Mouse (Mus musculus) neural tube, embryonic 12.5 days (tissue): Measurements from ENCODE around the gene Met. TPM values are rescaled to one million over a fixed set of nuclear protein-coding genes. Genes with fewer than 3 reads are reported as not detected.

Source experiments
- ATAC-seq: fragments of 200-750 bp; cut with Nextera tagmentation; 2 replicates; pipeline ENCODE4 v1.8.0; 2017; ENCODE audit warnings: low read depth, mild to moderate bottlenecking, moderate TSS enrichment, moderate library complexity; ENCODE audit not compliant: low FRiP score
- H3K27ac ChIP-seq: fragments of 300-500 bp; sonication (generic); 2 replicates; pipeline ENCODE4 v1.5.1; 2016
- H3K27me3 ChIP-seq: fragments of 300-500 bp; sonication (generic); replicated peaks from 2 replicates; pipeline ENCODE4 v1.6.1; 2016; ENCODE audit warnings: mild to moderate bottlenecking
- H3K36me3 ChIP-seq: fragments of 300-500 bp; sonication (generic); 2 replicates; pipeline ENCODE4 v1.6.1; 2016; ENCODE audit warnings: mild to moderate bottlenecking
- H3K4me1 ChIP-seq: fragments of 300-500 bp; sonication (generic); 2 replicates; pipeline ENCODE4 v1.6.1; 2016
- H3K4me2 ChIP-seq: fragments of 300-500 bp; sonication (generic); replicated peaks from 2 replicates; pipeline ENCODE4 v1.6.1; 2016; ENCODE audit warnings: mild to moderate bottlenecking
- H3K4me3 ChIP-seq: fragments of 300-500 bp; sonication (generic); 2 replicates; pipeline ENCODE4 v1.5.1; 2016
- H3K9ac ChIP-seq: fragments of 300-500 bp; sonication (generic); 2 replicates; pipeline ENCODE4 v1.6.1; 2016; ENCODE audit warnings: mild to moderate bottlenecking
- H3K9me3 ChIP-seq: fragments of 300-500 bp; sonication (generic); 2 replicates; pipeline ENCODE4 v1.6.1; 2016; ENCODE audit warnings: mild to moderate bottlenecking
- WGBS: fragments of 180-500 bp; shearing (Covaris S2); methylation state at CpG from one replicate; pipeline ENCODE4 v1.1.7; 2016; 5-methylcytosine and 5-hydroxymethylcytosine counted together
- polyA plus RNA-seq: library from polyadenylated mRNA; unstranded; fragments of >200 nt; fragmentation: Nextera tagmentation; extraction: Ambion mirVana; gene quantifications from 2 replicates; pipeline ENCODE4 v1.2.1, GENCODE M21; 2016

Gene Met
- polyA plus RNA-seq, 1 experiment from 2014 or later, result 5.3 TPM

GRCm38 (mm10) chr6:17561347-17561746 is 97.7 kb downstream of the Met start:
- 20% methylated on average over 2 of the region's 2 CpGs for WGBS
- Histone ChIP-seq H3K9me3 (no peaks in the 10 kb centered on the region), H3K4me3 (no peak overlapping the region), H3K27ac (no peak overlapping the region), H3K4me2 (no peak overlapping the region), H3K27me3 (peaks cover 7% of the 10 kb centered on the region; the same call in 1 of the 2 replicates), H3K4me1 (peaks cover 6% of the 10 kb centered on the region; the same call in 1 of the 2 replicates), H3K9ac (no peak overlapping the region), H3K36me3 (no peaks in the 10 kb centered on the region)
- ATAC-seq, result no peak

GRCm38 (mm10) chr6:17561886-17562285 is 98.3 kb downstream of the Met start:
- ATAC-seq, result no peak
- Histone ChIP-seq H3K9me3 (no peaks in the 10 kb centered on the region), H3K27ac (no peak overlapping the region), H3K36me3 (no peaks in the 10 kb centered on the region), H3K4me3 (no peak overlapping the region), H3K4me2 (no peak overlapping the region), H3K27me3 (peaks cover 7% of the 10 kb centered on the region; the same call in 1 of the 2 replicates), H3K9ac (no peak overlapping the region), H3K4me1 (peaks cover 6% of the 10 kb centered on the region; the same call in 1 of the 2 replicates)
- WGBS, result 61% methylated on average over 3 of the region's 3 CpGs

GRCm38 (mm10) chr6:17562472-17563088 is 99.0 kb downstream of the Met start:
- H3K4me1 ChIP-seq, result peaks cover 6% of the 10 kb centered on the region; the same call in 1 of the 2 replicates
- H3K27ac ChIP-seq, result no peak overlapping the region
- ATAC-seq, result peak; percentile 74; the same call in 1 of the 2 replicates
- H3K9ac ChIP-seq, result no peak overlapping the region
- WGBS, result 7% methylated on average over 10 of the region's 10 CpGs
- H3K4me2 ChIP-seq, result peak overlapping the region; percentile 16; the same call in 1 of the 2 replicates
- no peak overlapping the region for H3K4me3 ChIP-seq
- no peaks in the 10 kb centered on the region for H3K36me3 ChIP-seq
- peaks cover 7% of the 10 kb centered on the region; the same call in 1 of the 2 replicates for H3K27me3 ChIP-seq
- H3K9me3 ChIP-seq, result no peaks in the 10 kb centered on the region

- H3K27me3 ChIP-seq, result no peaks in the 10 kb centered on the region
- H3K4me1 ChIP-seq, result no peaks in the 10 kb centered on the region
- ATAC-seq, result no peak
- no peak overlapping the region for H3K9ac ChIP-seq
- WGBS, result 91% methylated on average over 11 of the region's 11 CpGs
- no peak overlapping the region for H3K27ac ChIP-seq
- no peak overlapping the region for H3K4me2 ChIP-seq
- H3K9me3 ChIP-seq, result no peaks in the 10 kb centered on the region
- H3K4me3 ChIP-seq, result no peak overlapping the region
- H3K36me3 ChIP-seq, result no peaks in the 10 kb centered on the region
Observed at GRCm38 (mm10) chr6:17568702-17569352, 105.2 kb downstream of the Met start.

- H3K4me1 ChIP-seq, result no peaks in the 10 kb centered on the region
- 86% methylated on average over 5 of the region's 5 CpGs for WGBS
Observed at GRCm38 (mm10) chr6:17573227-17573626, 109.6 kb downstream of the Met start.

GRCm38 (mm10) chr6:17573732-17574131 is 110.1 kb downstream of the Met start:
- H3K9ac ChIP-seq, result no peak overlapping the region
- WGBS, result 92% methylated on average over 2 of the region's 2 CpGs
- ATAC-seq, result no peak

More at GRCm38 (mm10) chr6:17573227-17573626, 109.6 kb downstream of the Met start:
- Histone ChIP-seq H3K9ac (no peak overlapping the region), H3K4me2 (no peak overlapping the region), H3K9me3 (no peaks in the 10 kb centered on the region), H3K27ac (no peak overlapping the region), H3K4me3 (no peak overlapping the region), H3K36me3 (no peaks in the 10 kb centered on the region), H3K27me3 (no peaks in the 10 kb centered on the region)
- no peak for ATAC-seq

GRCm38 (mm10) chr6:17578092-17578760 is 114.6 kb downstream of the Met start:
- no peak overlapping the region for H3K4me3 ChIP-seq
- no peak for ATAC-seq
- H3K27me3 ChIP-seq, result no peaks in the 10 kb centered on the region
- no peaks in the 10 kb centered on the region for H3K9me3 ChIP-seq
- no peak overlapping the region for H3K9ac ChIP-seq
- WGBS, result 46% methylated on average over 3 of the region's 3 CpGs
- no peak overlapping the region for H3K27ac ChIP-seq
- H3K4me2 ChIP-seq, result no peak overlapping the region
- H3K36me3 ChIP-seq, result no peaks in the 10 kb centered on the region
- H3K4me1 ChIP-seq, result no peaks in the 10 kb centered on the region

More at GRCm38 (mm10) chr6:17573732-17574131, 110.1 kb downstream of the Met start:
- Histone ChIP-seq H3K27me3 (no peaks in the 10 kb centered on the region), H3K27ac (no peak overlapping the region), H3K36me3 (no peaks in the 10 kb centered on the region), H3K4me3 (no peak overlapping the region), H3K9me3 (no peaks in the 10 kb centered on the region), H3K4me2 (no peak overlapping the region), H3K4me1 (no peaks in the 10 kb centered on the region)

- ATAC-seq, result no peak
- no peak overlapping the region for H3K27ac ChIP-seq
- no peak overlapping the region for H3K9ac ChIP-seq
- no peaks in the 10 kb centered on the region for H3K36me3 ChIP-seq
- no peaks in the 10 kb centered on the region for H3K9me3 ChIP-seq
- H3K4me1 ChIP-seq, result no peaks in the 10 kb centered on the region
- H3K27me3 ChIP-seq, result no peaks in the 10 kb centered on the region
- no peak overlapping the region for H3K4me2 ChIP-seq
- H3K4me3 ChIP-seq, result no peak overlapping the region
- WGBS, result 88% methylated on average over 3 of the region's 3 CpGs
Observed at GRCm38 (mm10) chr6:17580349-17580748, 116.7 kb downstream of the Met start.

- Histone ChIP-seq H3K27ac (no peak overlapping the region), H3K36me3 (no peaks in the 10 kb centered on the region), H3K4me3 (0 out of 2 replicates have a peak overlapping the region, but pooled peaks have one; percentile 21), H3K9me3 (no peaks in the 10 kb centered on the region), H3K27me3 (no peaks in the 10 kb centered on the region), H3K4me1 (peaks cover under 1% of the 10 kb centered on the region; the same call in 1 of the 2 replicates), H3K4me2 (peak overlapping the region; percentile 53), H3K9ac (no peak overlapping the region)
- peak; percentile 88 for ATAC-seq
- WGBS, result 36% methylated on average over 13 of the region's 13 CpGs
Observed at GRCm38 (mm10) chr6:17583982-17584381, 120.4 kb downstream of the Met start.

- no peaks in the 10 kb centered on the region for H3K27me3 ChIP-seq
- H3K4me3 ChIP-seq, result no peak overlapping the region
- H3K36me3 ChIP-seq, result no peaks in the 10 kb centered on the region
- 0 out of 2 replicates have a peak, but pooled peaks cover 3% of the 10 kb centered on the region for H3K9me3 ChIP-seq
- peak; percentile 82 for ATAC-seq
- H3K9ac ChIP-seq, result no peak overlapping the region
- H3K4me2 ChIP-seq, result peak overlapping the region; percentile 45
- no peak overlapping the region for H3K27ac ChIP-seq
- 19% methylated on average over 16 of the region's 16 CpGs for WGBS
- H3K4me1 ChIP-seq, result peaks cover 5% of the 10 kb centered on the region; the same call in 1 of the 2 replicates
Observed at GRCm38 (mm10) chr6:17589049-17589952, 125.7 kb downstream of the Met start.

- 47% methylated on average over 8 of the region's 8 CpGs for WGBS
- Histone ChIP-seq H3K27ac (no peak overlapping the region), H3K9ac (no peak overlapping the region), H3K4me1 (peaks cover 5% of the 10 kb centered on the region; the same call in 1 of the 2 replicates), H3K4me2 (no peak overlapping the region), H3K27me3 (no peaks in the 10 kb centered on the region), H3K9me3 (0 out of 2 replicates have a peak, but pooled peaks cover 3% of the 10 kb centered on the region), H3K4me3 (no peak overlapping the region), H3K36me3 (no peaks in the 10 kb centered on the region)
- ATAC-seq, result no peak
Observed at GRCm38 (mm10) chr6:17589953-17590627, 126.5 kb downstream of the Met start.
